In genomic region chr15:77254636-77255035, GRCm38 (mm10) we compare ENCODE assay signal across 9 mouse cellular contexts. TPM values are rescaled to one million over a fixed set of nuclear protein-coding genes. Genes with fewer than 3 reads are reported as not detected.
A peak's percentile ranks its signal among the peaks of the same experiment; 100 is the strongest.
DNase-seq lines count a peak whose midpoint lies in the region; ATAC-seq lines count a peak whose summit lies in the region.
"Had no signal": no experiment of that assay in that cellular context is flagged by ENCODE, and none has a peak within 500 bp of the region (broad histone marks: within the 10 kb centered on the region; RNA-seq: fewer than 3 reads in every experiment).

No protein-coding gene starts in this region.

- 9% methylated on average over 1 of the region's 1 CpGs for WGBS in kidney, embryonic 14.5 days
- WGBS in embryonic facial prominence, embryonic 15.5 days = 28% methylated on average over 1 of the region's 1 CpGs
- 33% methylated on average over 1 of the region's 1 CpGs for WGBS in hindbrain, embryonic 15.5 days

- H3K36me3 ChIP-seq in kidney, embryonic 14.5 days (ENCODE audit: control insufficient read depth, insufficient read depth, low read length) = no peaks in the 10 kb centered on the region
- no peaks in the 10 kb centered on the region for H3K36me3 ChIP-seq in embryonic facial prominence, embryonic 15.5 days
- no peaks in the 10 kb centered on the region for H3K36me3 ChIP-seq in hindbrain, embryonic 15.5 days

- no peak overlapping the region for H3K9ac ChIP-seq in kidney, embryonic 14.5 days (ENCODE audit: low read depth, low read length)
- no peak overlapping the region for H3K9ac ChIP-seq in embryonic facial prominence, embryonic 15.5 days
- H3K9ac ChIP-seq in hindbrain, embryonic 15.5 days = no peak overlapping the region

- no peaks in the 10 kb centered on the region for H3K27me3 ChIP-seq in kidney, embryonic 14.5 days (ENCODE audit: control insufficient read depth, insufficient read depth, low read length)
- no peaks in the 10 kb centered on the region for H3K27me3 ChIP-seq in embryonic facial prominence, embryonic 15.5 days
- H3K27me3 ChIP-seq in hindbrain, embryonic 15.5 days = no peaks in the 10 kb centered on the region

- H3K4me2 ChIP-seq in kidney, embryonic 14.5 days (replicated peaks; ENCODE audit: low read depth, low read length) = no peak overlapping the region
- no peak overlapping the region; the same call in 1 of the 2 replicates for H3K4me2 ChIP-seq in embryonic facial prominence, embryonic 15.5 days (replicated peaks)
- H3K4me2 ChIP-seq in hindbrain, embryonic 15.5 days = no peak overlapping the region

- no peaks in the 10 kb centered on the region for H3K9me3 ChIP-seq in kidney, embryonic 14.5 days (ENCODE audit: control insufficient read depth, low read length)
- no peaks in the 10 kb centered on the region for H3K9me3 ChIP-seq in embryonic facial prominence, embryonic 15.5 days (replicated peaks)
- no peaks in the 10 kb centered on the region for H3K9me3 ChIP-seq in hindbrain, embryonic 15.5 days

- DNase-seq in kidney, postnatal 25 days = no peak
- peak; percentile 54 for DNase-seq in neural tube, embryonic 10.5 days (ENCODE audit: extremely low spot score, low spot score)
- DNase-seq in cerebellum, adult 11-12 months = no peak
- no peak for DNase-seq in cerebellum, adult 9-10 months
- DNase-seq in kidney, postnatal 10 days = no peak
- DNase-seq: thymus, postnatal 25 days had no signal

- ATAC-seq in kidney, embryonic 14.5 days (ENCODE audit: low FRiP score, low TSS enrichment) = no peak; the same call in 1 of the 2 replicates
- peak; percentile 87 for ATAC-seq in embryonic facial prominence, embryonic 15.5 days (ENCODE audit: insufficient number of reproducible peaks, low FRiP score, low TSS enrichment, low read depth)
- ATAC-seq in hindbrain, embryonic 15.5 days (ENCODE audit: low FRiP score, low read depth) = no peak

- H3K4me3 ChIP-seq in kidney, embryonic 14.5 days (ENCODE audit: low read length) = no peak overlapping the region
- H3K4me3 ChIP-seq in embryonic facial prominence, embryonic 15.5 days (replicated peaks) = no peak overlapping the region
- no peak overlapping the region for H3K4me3 ChIP-seq in hindbrain, embryonic 15.5 days

- H3K4me1 ChIP-seq in kidney, embryonic 14.5 days (ENCODE audit: control insufficient read depth, insufficient read depth, low read length) = peaks cover 21% of the 10 kb centered on the region
- H3K4me1 ChIP-seq in embryonic facial prominence, embryonic 15.5 days = peaks cover 67% of the 10 kb centered on the region
- peaks cover 30% of the 10 kb centered on the region for H3K4me1 ChIP-seq in hindbrain, embryonic 15.5 days (replicated peaks)

- H3K27ac ChIP-seq in kidney, embryonic 14.5 days (ENCODE audit: low read depth, low read length) = peak overlapping the region; percentile 62; the same call in 1 of the 2 replicates
- H3K27ac ChIP-seq in embryonic facial prominence, embryonic 15.5 days (replicated peaks) = peak overlapping the region; percentile 91
- peak overlapping the region; percentile 33 for H3K27ac ChIP-seq in hindbrain, embryonic 15.5 days (replicated peaks)

RNA-seq across cellular contexts. Expression of gene Rbfox2, which starts 52.2 kb away (rescaled TPM):
- polyA plus RNA-seq in kidney, embryonic 14.5 days (2014; fragmentation: Nextera tagmentation; extraction: Ambion mirVana) = 57.6 and 64.6 TPM in 2 replicates
- 69.4 and 73.2 TPM in 2 replicates for polyA plus RNA-seq in embryonic facial prominence, embryonic 15.5 days (2015; fragmentation: Nextera tagmentation; extraction: Ambion mirVana)
- 140 and 151 TPM in 2 replicates for polyA plus RNA-seq in hindbrain, embryonic 15.5 days (2015; fragmentation: Nextera tagmentation; extraction: Ambion mirVana)

Comparison
In these comparisons a context has a peak if more than half of its experiments do, and no peak if none do; other contexts are left out.
1. H3K27ac ChIP-seq: peak in every context shown above with its lines; median percentile 91 in embryonic facial prominence, embryonic 15.5 days; 62 in kidney, embryonic 14.5 days; 33 in hindbrain, embryonic 15.5 days.